Mouse (Mus musculus): ENCODE data around the gene Prss36. TPM values are rescaled to one million over a fixed set of nuclear protein-coding genes. Genes with fewer than 3 reads are reported as not detected.
"Not testable (repeated sequence)": the region's sequence is repeated elsewhere in the genome, so short reads cannot be mapped to it uniquely, and the experiment has no call there.

Prss36 gene
- polyA plus RNA-seq, 2 experiments = 14.1 to 14.5 TPM

- peak within 1 kb of the TSS; percentile 87 for H3K4me2 ChIP-seq (replicated peaks; ENCODE audit: low read depth, low read length, severe bottlenecking)
- peak; percentile 93 for ATAC-seq (ENCODE audit: low FRiP score, low read depth)
- peaks cover 14% of the 10 kb centered on the region for H3K4me1 ChIP-seq (ENCODE audit: control insufficient read depth, insufficient read depth, low read length)
- peak; percentile 100 for TF ChIP-seq POLR2A (IDR thresholded peaks at IDR 0.05; ENCODE audit: borderline replicate concordance, extremely low read depth, insufficient read depth, insufficient read length)
- 1% methylated on average over 78 of the region's 92 CpGs for WGBS
- peak within 1 kb of the TSS; percentile 99 for H3K9ac ChIP-seq (ENCODE audit: low read depth, low read length, severe bottlenecking)
- H3K27ac ChIP-seq (replicated peaks; ENCODE audit: low read depth, low read length) = peak within 1 kb of the TSS; percentile 96
- peaks cover 29% of the 10 kb centered on the region for H3K36me3 ChIP-seq (ENCODE audit: control insufficient read depth, insufficient read depth, low read length)
- peak within 1 kb of the TSS; percentile 98 for H3K4me3 ChIP-seq (replicated peaks; ENCODE audit: low read length)
- no peaks in the 10 kb centered on the region for H3K27me3 ChIP-seq (ENCODE audit: control insufficient read depth, insufficient read depth, low read length)
- no peaks in the 10 kb centered on the region for H3K9me3 ChIP-seq (ENCODE audit: control insufficient read depth, low read length)
- peak; percentile 95 for DNase-seq (ENCODE audit: low spot score)
Observed at GRCm38 (mm10) chr7:127967004-127967921, 20.7 kb upstream of the Prss36 start, which contains the start of gene Fus. TSS of gene Fus (plus strand) at chr7:127967457.

DNA sequence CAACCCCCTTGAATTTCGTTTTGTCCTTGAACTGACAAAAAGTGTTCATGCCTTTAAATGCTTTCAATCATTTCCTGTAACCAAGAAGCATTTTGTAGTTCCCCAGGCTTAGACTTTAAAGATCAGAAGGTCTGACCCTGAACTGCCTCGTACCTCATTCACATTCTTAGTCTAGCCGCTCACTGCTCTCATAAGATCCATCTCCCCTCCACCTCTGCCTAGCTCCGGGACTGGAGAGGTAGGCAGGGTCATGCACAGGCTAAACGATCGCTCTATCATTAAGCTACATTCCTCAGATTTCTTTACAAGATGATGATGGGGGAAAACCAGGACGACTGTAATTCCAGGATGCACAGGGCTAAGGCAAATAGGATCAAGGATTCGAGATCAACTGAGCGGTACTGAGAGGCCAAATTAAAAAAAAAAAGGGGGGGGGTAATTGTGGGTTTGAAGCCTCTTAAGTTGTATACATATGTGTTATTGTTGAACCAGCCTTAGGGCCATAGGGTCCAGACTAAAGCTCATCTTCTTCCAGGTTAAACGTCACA, 19.9 kb upstream of the Prss36 start:
- Histone ChIP-seq H3K27me3 (ENCODE audit: control insufficient read depth, insufficient read depth, low read length) (no peaks in the 10 kb centered on the region), H3K9me3 (ENCODE audit: control insufficient read depth, low read length) (no peaks in the 10 kb centered on the region), H3K4me2 (replicated peaks; ENCODE audit: low read depth, low read length, severe bottlenecking) (peak overlapping the region; percentile 68), H3K4me1 (ENCODE audit: control insufficient read depth, insufficient read depth, low read length) (peaks cover 14% of the 10 kb centered on the region), H3K36me3 (ENCODE audit: control insufficient read depth, insufficient read depth, low read length) (peaks cover 21% of the 10 kb centered on the region), H3K27ac (replicated peaks; ENCODE audit: low read depth, low read length) (peak overlapping the region; percentile 96), H3K4me3 (replicated peaks; ENCODE audit: low read length) (peak overlapping the region; percentile 98), H3K9ac (ENCODE audit: low read depth, low read length, severe bottlenecking) (peak overlapping the region; percentile 99)
- ATAC-seq (ENCODE audit: low FRiP score, low read depth) = no peak
- 5% methylated on average over 10 of the region's 10 CpGs for WGBS
- DNase-seq (ENCODE audit: low spot score) = no peak
- TF ChIP-seq POLR2A (IDR thresholded peaks at IDR 0.05; ENCODE audit: borderline replicate concordance, extremely low read depth, insufficient read depth, insufficient read length) = no peak

GRCm38 (mm10) chr7:127959364-127959763, 12.8 kb upstream of the Prss36 start:
- H3K36me3 ChIP-seq (ENCODE audit: control insufficient read depth, insufficient read depth, low read length) = no peaks in the 10 kb centered on the region
- H3K9me3 ChIP-seq (ENCODE audit: control insufficient read depth, low read length) = no peaks in the 10 kb centered on the region
- no peak overlapping the region for H3K9ac ChIP-seq (ENCODE audit: low read depth, low read length, severe bottlenecking)
- no peak for DNase-seq (ENCODE audit: low spot score)
- no peak for TF ChIP-seq POLR2A (IDR thresholded peaks at IDR 0.05; ENCODE audit: borderline replicate concordance, extremely low read depth, insufficient read depth, insufficient read length)
- no peak overlapping the region for H3K27ac ChIP-seq (replicated peaks; ENCODE audit: low read depth, low read length)
- H3K4me2 ChIP-seq (replicated peaks; ENCODE audit: low read depth, low read length, severe bottlenecking) = no peak overlapping the region
- no peaks in the 10 kb centered on the region for H3K4me1 ChIP-seq (ENCODE audit: control insufficient read depth, insufficient read depth, low read length)
- no peak overlapping the region for H3K4me3 ChIP-seq (replicated peaks; ENCODE audit: low read length)
- H3K27me3 ChIP-seq (ENCODE audit: control insufficient read depth, insufficient read depth, low read length) = no peaks in the 10 kb centered on the region
- no peak for ATAC-seq (ENCODE audit: low FRiP score, low read depth)
- 62% methylated on average over 5 of the region's 5 CpGs for WGBS

- no peak for ATAC-seq (ENCODE audit: low FRiP score, low read depth)
- H3K9ac ChIP-seq (ENCODE audit: low read depth, low read length, severe bottlenecking) = no peak overlapping the region
- no peak overlapping the region for H3K27ac ChIP-seq (replicated peaks; ENCODE audit: low read depth, low read length)
- H3K9me3 ChIP-seq (ENCODE audit: control insufficient read depth, low read length) = no peaks in the 10 kb centered on the region
- no peak for TF ChIP-seq POLR2A (IDR thresholded peaks at IDR 0.05; ENCODE audit: borderline replicate concordance, extremely low read depth, insufficient read depth, insufficient read length)
- H3K27me3 ChIP-seq (ENCODE audit: control insufficient read depth, insufficient read depth, low read length) = no peaks in the 10 kb centered on the region
- 33% methylated on average over 13 of the region's 13 CpGs for WGBS
- H3K4me1 ChIP-seq (ENCODE audit: control insufficient read depth, insufficient read depth, low read length) = no peaks in the 10 kb centered on the region
- H3K4me2 ChIP-seq (replicated peaks; ENCODE audit: low read depth, low read length, severe bottlenecking) = no peak overlapping the region
- no peaks in the 10 kb centered on the region for H3K36me3 ChIP-seq (ENCODE audit: control insufficient read depth, insufficient read depth, low read length)
- H3K4me3 ChIP-seq (replicated peaks; ENCODE audit: low read length) = no peak overlapping the region
- DNase-seq (ENCODE audit: low spot score) = no peak
Observed at GRCm38 (mm10) chr7:127952864-127953581, 6.5 kb upstream of the Prss36 start.

DNA sequence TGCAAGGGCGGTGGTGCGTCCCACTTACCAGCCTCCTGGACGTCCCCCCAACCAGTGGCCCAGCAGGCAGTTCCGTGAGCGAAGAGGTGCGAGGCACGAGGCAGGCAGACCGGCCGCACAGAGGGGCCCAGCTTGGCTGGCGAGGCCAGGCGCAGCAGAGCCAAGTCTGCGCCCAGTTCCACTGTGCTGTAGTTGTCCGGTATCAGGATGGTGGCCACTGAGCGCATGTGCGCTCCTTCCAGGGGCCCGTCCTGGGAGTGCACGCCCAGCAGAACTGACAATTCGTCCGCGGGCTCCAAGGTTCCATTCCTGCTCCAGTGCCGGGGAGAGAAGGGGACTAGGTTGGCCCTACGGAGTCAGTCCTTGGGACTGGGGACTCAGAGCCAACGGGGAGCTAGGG, 1.9 kb downstream of the Prss36 start:
- Histone ChIP-seq H3K27ac (replicated peaks; ENCODE audit: low read depth, low read length) (no peak overlapping the region), H3K4me2 (replicated peaks; ENCODE audit: low read depth, low read length, severe bottlenecking) (0 out of 2 replicates have a peak overlapping the region, but pooled peaks have one; percentile 13), H3K4me1 (ENCODE audit: control insufficient read depth, insufficient read depth, low read length) (no peaks in the 10 kb centered on the region), H3K9ac (ENCODE audit: low read depth, low read length, severe bottlenecking) (no peak overlapping the region), H3K9me3 (ENCODE audit: control insufficient read depth, low read length) (no peaks in the 10 kb centered on the region), H3K36me3 (ENCODE audit: control insufficient read depth, insufficient read depth, low read length) (no peaks in the 10 kb centered on the region), H3K27me3 (ENCODE audit: control insufficient read depth, insufficient read depth, low read length) (peaks cover 26% of the 10 kb centered on the region; the same call in 1 of the 2 replicates), H3K4me3 (replicated peaks; ENCODE audit: low read length) (peak overlapping the region; percentile 7; the same call in 1 of the 2 replicates)
- TF ChIP-seq POLR2A (IDR thresholded peaks at IDR 0.05; ENCODE audit: borderline replicate concordance, extremely low read depth, insufficient read depth, insufficient read length) = no peak
- no peak for ATAC-seq (ENCODE audit: low FRiP score, low read depth)
- WGBS = 8% methylated on average over 23 of the region's 23 CpGs
- no peak for DNase-seq (ENCODE audit: low spot score)

DNA sequence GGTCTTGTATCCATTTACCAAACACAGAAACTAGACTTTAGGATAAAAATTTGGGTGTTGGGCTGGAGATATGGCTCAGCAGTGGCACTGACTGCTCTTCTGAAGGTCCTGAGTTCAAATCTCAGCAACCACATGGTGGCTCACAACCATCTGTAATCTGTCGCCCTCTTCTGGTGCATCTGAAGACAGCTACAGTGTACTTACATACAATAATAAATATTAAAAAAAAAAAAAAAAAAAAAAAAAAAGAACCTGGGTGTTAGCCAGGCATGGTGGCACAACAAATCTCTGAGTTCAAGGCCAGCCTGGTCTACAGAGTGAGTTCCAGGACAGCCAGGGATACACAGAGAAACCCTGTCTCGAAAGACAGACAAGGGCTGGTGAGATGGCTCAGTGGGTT, 4.4 kb downstream of the Prss36 start:
- H3K4me2 ChIP-seq (replicated peaks; ENCODE audit: low read depth, low read length, severe bottlenecking); H3K9ac ChIP-seq (ENCODE audit: low read depth, low read length, severe bottlenecking); H3K9me3 ChIP-seq (ENCODE audit: control insufficient read depth, low read length); H3K36me3 ChIP-seq (ENCODE audit: control insufficient read depth, insufficient read depth, low read length); H3K4me3 ChIP-seq (replicated peaks; ENCODE audit: low read length); H3K4me1 ChIP-seq (ENCODE audit: control insufficient read depth, insufficient read depth, low read length); H3K27ac ChIP-seq (replicated peaks; ENCODE audit: low read depth, low read length); DNase-seq (ENCODE audit: low spot score); ATAC-seq (ENCODE audit: low FRiP score, low read depth): not testable (repeated sequence)
- peaks cover 26% of the 10 kb centered on the region; the same call in 1 of the 2 replicates for H3K27me3 ChIP-seq (ENCODE audit: control insufficient read depth, insufficient read depth, low read length)
- 60% methylated on average over 2 of the region's 2 CpGs for WGBS
